Mouse (Mus musculus) myocyte (in vitro differentiated cells): Measurements from ENCODE around the gene Pus7. TPM values are rescaled to one million over a fixed set of nuclear protein-coding genes. Genes with fewer than 3 reads are reported as not detected.

Experiments used
- H3K27me3 ChIP-seq: one replicate; pipeline ENCODE4 v1.6.1; 2011; ENCODE audit not compliant: control insufficient read depth, insufficient read depth, insufficient read length
- H3K36me3 ChIP-seq: one replicate; pipeline ENCODE4 v1.6.1; 2011; ENCODE audit not compliant: control insufficient read depth, insufficient read depth
- H3K4me2 ChIP-seq: one replicate; pipeline ENCODE4 v1.6.1; 2011; ENCODE audit warnings: low read depth, control low read depth
- H3K4me3 ChIP-seq: one replicate; pipeline ENCODE4 v1.5.1; 2011; ENCODE audit warnings: mild to moderate bottlenecking, control low read depth, moderate library complexity
- H3K79me2 ChIP-seq: one replicate; pipeline ENCODE4 v1.6.1; 2011; ENCODE audit not compliant: control insufficient read depth, insufficient read depth
- H3ac ChIP-seq: one replicate; pipeline ENCODE4 v1.6.1; 2011; ENCODE audit not compliant: control insufficient read depth, insufficient read length
- CEBPB ChIP-seq: IDR thresholded peaks from 2 replicates; pipeline ENCODE4 v1.6.1; 2011; ENCODE audit warnings: mild to moderate bottlenecking, moderate library complexity; ENCODE audit not compliant: poor library complexity, insufficient read depth, severe bottlenecking
- E2F4 ChIP-seq: IDR thresholded peaks from one replicate; pipeline ENCODE4 v1.6.1; 2011; ENCODE audit warnings: mild to moderate bottlenecking, control low read depth, moderate library complexity; ENCODE audit not compliant: insufficient read depth
- MAX ChIP-seq: IDR thresholded peaks from one replicate; pipeline ENCODE4 v1.6.1; 2011; ENCODE audit warnings: low read depth, mild to moderate bottlenecking, control low read depth
- MYOD1 ChIP-seq, 3 experiments: IDR thresholded peaks; one replicate each; pipeline ENCODE4 v1.6.1; 2011; ENCODE audit warnings: control low read depth in 2 of 3, low read depth in 2 of 3, mild to moderate bottlenecking in 2 of 3, moderate library complexity in 1 of 3; ENCODE audit not compliant: insufficient read length in 2 of 3, control insufficient read depth in 1 of 3
- MYOG ChIP-seq, 3 experiments: IDR thresholded peaks; one replicate each; pipeline ENCODE4 v1.6.1; 2011; ENCODE audit warnings: control low read depth in 2 of 3, low read depth in 2 of 3, mild to moderate bottlenecking in 2 of 3; ENCODE audit not compliant: insufficient read length in 2 of 3, control insufficient read depth in 1 of 3, insufficient read depth in 1 of 3
- POLR2A ChIP-seq: IDR thresholded peaks from one replicate; pipeline ENCODE4 v1.6.1; 2011; ENCODE audit warnings: low read depth, mild to moderate bottlenecking, control low read depth, moderate library complexity; ENCODE audit not compliant: insufficient read length
- POLR2AphosphoS2 ChIP-seq: IDR thresholded peaks from one replicate; pipeline ENCODE4 v1.6.1; 2011; ENCODE audit warnings: low read depth, control low read depth; ENCODE audit not compliant: insufficient read length
- REST ChIP-seq: IDR thresholded peaks from one replicate; pipeline ENCODE4 v1.6.1; 2011; ENCODE audit warnings: mild to moderate bottlenecking, control low read depth, moderate library complexity; ENCODE audit not compliant: insufficient read depth, insufficient read length
- SRF ChIP-seq: IDR thresholded peaks from one replicate; pipeline ENCODE4 v1.6.1; 2011; ENCODE audit warnings: low read depth; ENCODE audit not compliant: control insufficient read depth, insufficient read length
- TCF12 ChIP-seq: IDR thresholded peaks from one replicate; pipeline ENCODE4 v1.6.1; 2011; ENCODE audit warnings: mild to moderate bottlenecking, control low read depth; ENCODE audit not compliant: poor library complexity, insufficient read depth, severe bottlenecking
- TCF3 ChIP-seq: IDR thresholded peaks from one replicate; pipeline ENCODE4 v1.6.1; 2011; ENCODE audit warnings: low read depth, control low read depth; ENCODE audit not compliant: insufficient read length
- USF1 ChIP-seq: IDR thresholded peaks from one replicate; pipeline ENCODE4 v1.6.1; 2011; ENCODE audit warnings: low read depth, mild to moderate bottlenecking, control low read depth, moderate library complexity
- polyA plus RNA-seq: library from polyadenylated mRNA; unstranded; fragments of >200 nt; fragmentation: generic; extraction: Trizol; gene quantifications from one replicate; pipeline ENCODE4 v1.2.1, GENCODE M21; 2012; ENCODE audit warnings: missing spikeins

Pus7 gene
- polyA plus RNA-seq, 1 experiment = 9.7 TPM

- Histone ChIP-seq H3K4me3 (no peak overlapping the region), H3K27me3 (no peaks in the 10 kb centered on the region), H3ac (no peak overlapping the region), H3K79me2 (no peaks in the 10 kb centered on the region), H3K36me3 (no peaks in the 10 kb centered on the region), H3K4me2 (no peak overlapping the region)
- no peak for TF ChIP-seq USF1
- no peak for TF ChIP-seq TCF3
- no peak for TF ChIP-seq TCF12
- TF ChIP-seq E2F4 = no peak
- TF ChIP-seq MYOD1 (IDR thresholded peaks at IDR 0.05; ENCODE audit: control insufficient read depth in 1 of 3, insufficient read length in 2 of 3, low read depth in 2 of 3) = no peak
- no peak for TF ChIP-seq CEBPB
- no peak for TF ChIP-seq POLR2A
- TF ChIP-seq POLR2AphosphoS2 = no peak
- TF ChIP-seq MAX = no peak
- no peak for TF ChIP-seq MYOG (IDR thresholded peaks at IDR 0.05; ENCODE audit: control insufficient read depth in 1 of 3, insufficient read depth in 1 of 3, insufficient read length in 2 of 3, low read depth in 2 of 3)
- TF ChIP-seq SRF = no peak
- TF ChIP-seq REST = no peak
These were observed 27.1 kb downstream of the Pus7 start for GRCm38 (mm10) chr5:23756368-23756767.

- Histone ChIP-seq H3ac (no peak overlapping the region), H3K4me3 (no peak overlapping the region), H3K4me2 (no peak overlapping the region), H3K79me2 (no peaks in the 10 kb centered on the region), H3K27me3 (no peaks in the 10 kb centered on the region), H3K36me3 (peaks cover under 1% of the 10 kb centered on the region)
- TF ChIP-seq CEBPB (no peak), MYOD1 (IDR thresholded peaks at IDR 0.05; ENCODE audit: control insufficient read depth in 1 of 3, insufficient read length in 2 of 3, low read depth in 2 of 3) (no peak), POLR2AphosphoS2 (no peak), REST (no peak), MYOG (IDR thresholded peaks at IDR 0.05; ENCODE audit: control insufficient read depth in 1 of 3, insufficient read depth in 1 of 3, insufficient read length in 2 of 3, low read depth in 2 of 3) (no peak), MAX (no peak), TCF12 (no peak), SRF (no peak), E2F4 (no peak), POLR2A (no peak), USF1 (no peak), TCF3 (no peak)
These were observed 27.9 kb downstream of the Pus7 start for GRCm38 (mm10) chr5:23755591-23755990.

- Histone ChIP-seq H3K36me3 (peaks cover 11% of the 10 kb centered on the region), H3K4me2 (no peak overlapping the region), H3K79me2 (no peaks in the 10 kb centered on the region), H3ac (no peak overlapping the region), H3K27me3 (no peaks in the 10 kb centered on the region), H3K4me3 (no peak overlapping the region)
- no peak for TF ChIP-seq CEBPB
- no peak for TF ChIP-seq POLR2A
- no peak for TF ChIP-seq SRF
- no peak for TF ChIP-seq TCF12
- TF ChIP-seq USF1 = no peak
- TF ChIP-seq E2F4 = no peak
- no peak for TF ChIP-seq MAX
- TF ChIP-seq POLR2AphosphoS2 = no peak
- no peak for TF ChIP-seq TCF3
- no peak for TF ChIP-seq REST
- TF ChIP-seq MYOD1 (IDR thresholded peaks at IDR 0.05; ENCODE audit: control insufficient read depth in 1 of 3, insufficient read length in 2 of 3, low read depth in 2 of 3) = no peak
- no peak for TF ChIP-seq MYOG (IDR thresholded peaks at IDR 0.05; ENCODE audit: control insufficient read depth in 1 of 3, insufficient read depth in 1 of 3, insufficient read length in 2 of 3, low read depth in 2 of 3)
These were observed 33.6 kb downstream of the Pus7 start for GRCm38 (mm10) chr5:23749882-23750281.

- Histone ChIP-seq H3K4me2 (no peak overlapping the region), H3K4me3 (no peak overlapping the region), H3K36me3 (peaks cover 11% of the 10 kb centered on the region), H3K27me3 (no peaks in the 10 kb centered on the region), H3ac (no peak overlapping the region), H3K79me2 (no peaks in the 10 kb centered on the region)
- no peak for TF ChIP-seq TCF3
- TF ChIP-seq E2F4 = no peak
- no peak for TF ChIP-seq MAX
- TF ChIP-seq POLR2AphosphoS2 = no peak
- no peak for TF ChIP-seq TCF12
- TF ChIP-seq CEBPB = no peak
- TF ChIP-seq SRF = no peak
- TF ChIP-seq POLR2A = no peak
- no peak for TF ChIP-seq MYOG (IDR thresholded peaks at IDR 0.05; ENCODE audit: control insufficient read depth in 1 of 3, insufficient read depth in 1 of 3, insufficient read length in 2 of 3, low read depth in 2 of 3)
- no peak for TF ChIP-seq MYOD1 (IDR thresholded peaks at IDR 0.05; ENCODE audit: control insufficient read depth in 1 of 3, insufficient read length in 2 of 3, low read depth in 2 of 3)
- no peak for TF ChIP-seq USF1
- no peak for TF ChIP-seq REST
These were observed 40.2 kb downstream of the Pus7 start for GRCm38 (mm10) chr5:23743261-23743660.
